Mouse (Mus musculus): ENCODE measurements around the gene Atp2a3.
A peak's percentile ranks its signal among the peaks of the same experiment; 100 is the strongest.

Gene Atp2a3

GRCm38 (mm10) chr11:73001029-73001428 is 40.1 kb downstream of the Atp2a3 start:
- no peak for DNase-seq (ENCODE audit: low read depth, low spot score)

- peak; percentile 16 for DNase-seq (ENCODE audit: low read depth, low spot score)
These were observed 45.4 kb downstream of the Atp2a3 start for GRCm38 (mm10) chr11:73006377-73006776.

GRCm38 (mm10) chr11:73007113-73007512 is 46.1 kb downstream of the Atp2a3 start:
- no peak for DNase-seq (ENCODE audit: low read depth, low spot score)

- no peak for DNase-seq (ENCODE audit: low read depth, low spot score)
These were observed 46.9 kb downstream of the Atp2a3 start for GRCm38 (mm10) chr11:73007698-73008481.

- no peak for DNase-seq (ENCODE audit: low read depth, low spot score)
These were observed 47.9 kb downstream of the Atp2a3 start for GRCm38 (mm10) chr11:73008826-73009225.

GRCm38 (mm10) chr11:73009531-73010274 is 48.7 kb downstream of the Atp2a3 start:
- DNase-seq (ENCODE audit: low read depth, low spot score) = no peak

- DNase-seq (ENCODE audit: low read depth, low spot score) = no peak
These were observed 53.0 kb downstream of the Atp2a3 start for GRCm38 (mm10) chr11:73013981-73014380.

GRCm38 (mm10) chr11:73014831-73015344 is 53.9 kb downstream of the Atp2a3 start:
- no peak for DNase-seq (ENCODE audit: low read depth, low spot score)

- no peak for DNase-seq (ENCODE audit: low read depth, low spot score)
These were observed 54.6 kb downstream of the Atp2a3 start for GRCm38 (mm10) chr11:73015391-73016102.

GRCm38 (mm10) chr11:73016103-73016420 is 55.1 kb downstream of the Atp2a3 start:
- DNase-seq (ENCODE audit: low read depth, low spot score) = no peak

GRCm38 (mm10) chr11:73018471-73019146 is 57.6 kb downstream of the Atp2a3 start, which contains the start of gene Camkk1:
Gene Camkk1, plus strand, starts transcription at chr11:73019008.
- DNase-seq (ENCODE audit: low read depth, low spot score) = peak; percentile 88

- peak; percentile 36 for DNase-seq (ENCODE audit: low read depth, low spot score)
These were observed 58.3 kb downstream of the Atp2a3 start for GRCm38 (mm10) chr11:73019147-73019795.

- DNase-seq (ENCODE audit: low read depth, low spot score) = no peak
These were observed 60.2 kb downstream of the Atp2a3 start for GRCm38 (mm10) chr11:73020953-73021800.

GRCm38 (mm10) chr11:73023099-73023498 is 62.1 kb downstream of the Atp2a3 start:
- no peak for DNase-seq (ENCODE audit: low read depth, low spot score)

- DNase-seq (ENCODE audit: low read depth, low spot score) = no peak
These were observed 62.9 kb downstream of the Atp2a3 start for GRCm38 (mm10) chr11:73023827-73024226.

- DNase-seq (ENCODE audit: low read depth, low spot score) = no peak
These were observed 63.4 kb downstream of the Atp2a3 start for GRCm38 (mm10) chr11:73024236-73024904.

- DNase-seq (ENCODE audit: low read depth, low spot score) = no peak
These were observed 66.0 kb downstream of the Atp2a3 start for GRCm38 (mm10) chr11:73026961-73027360.

- DNase-seq (ENCODE audit: low read depth, low spot score) = peak; percentile 78
These were observed 70.0 kb downstream of the Atp2a3 start for GRCm38 (mm10) chr11:73030821-73031498.

- no peak for DNase-seq (ENCODE audit: low read depth, low spot score)
These were observed 70.6 kb downstream of the Atp2a3 start for GRCm38 (mm10) chr11:73031536-73031935.

Measured in brain, embryonic 18.5 days (tissue).